Mouse (Mus musculus): Measurements from ENCODE around the gene Slc25a14.

Slc25a14 gene

GRCm38 (mm10) chrX:48623379-48624053, at the start of gene Slc25a14:
TSS of gene Slc25a14 (plus strand) at chrX:48623413.
- peak; percentile 60 to 77 for DNase-seq (ENCODE audit: low spot score in 2 of 2)

- no peak for DNase-seq (ENCODE audit: low spot score in 2 of 2)
These were observed 39.9 kb upstream of the Slc25a14 start for GRCm38 (mm10) chrX:48583332-48583731.

- DNase-seq (ENCODE audit: low spot score in 2 of 2), result no peak
These were observed 29.5 kb upstream of the Slc25a14 start for GRCm38 (mm10) chrX:48593721-48594098.

- peak; percentile 69 to 81 for DNase-seq (ENCODE audit: low spot score in 2 of 2)
These were observed 29.0 kb upstream of the Slc25a14 start, which contains the start of gene Zfp280c for GRCm38 (mm10) chrX:48594099-48594760. TSS of gene Zfp280c (minus strand) at chrX:48594504.

- no peak for DNase-seq (ENCODE audit: low spot score in 2 of 2)
These were observed 27.2 kb upstream of the Slc25a14 start for GRCm38 (mm10) chrX:48596053-48596452.

- no peak for DNase-seq (ENCODE audit: low spot score in 2 of 2)
These were observed 26.3 kb upstream of the Slc25a14 start for GRCm38 (mm10) chrX:48596906-48597305.

GRCm38 (mm10) chrX:48604872-48605271, 18.3 kb upstream of the Slc25a14 start:
- DNase-seq (ENCODE audit: low spot score in 2 of 2), result no peak

GRCm38 (mm10) chrX:48623049-48623378, 199 bp upstream of the Slc25a14 start:
- DNase-seq (ENCODE audit: low spot score in 2 of 2), result no peak

GRCm38 (mm10) chrX:48624054-48624420, 824 bp downstream of the Slc25a14 start:
- DNase-seq (ENCODE audit: low spot score in 2 of 2), result no peak

- DNase-seq (ENCODE audit: low spot score in 2 of 2), result no peak
These were observed 13.8 kb downstream of the Slc25a14 start for GRCm38 (mm10) chrX:48637032-48637431.

GRCm38 (mm10) chrX:48644122-48644521, 20.9 kb downstream of the Slc25a14 start:
- peak; percentile 18 to 65 for DNase-seq (ENCODE audit: low spot score in 2 of 2)

- no peak for DNase-seq (ENCODE audit: low spot score in 2 of 2)
These were observed 43.6 kb downstream of the Slc25a14 start for GRCm38 (mm10) chrX:48666807-48667206.

- DNase-seq (ENCODE audit: low spot score in 2 of 2), result no peak
These were observed 46.4 kb downstream of the Slc25a14 start for GRCm38 (mm10) chrX:48669588-48669987.

- no peak for DNase-seq (ENCODE audit: low spot score in 2 of 2)
These were observed 48.5 kb downstream of the Slc25a14 start for GRCm38 (mm10) chrX:48671714-48672113.

GRCm38 (mm10) chrX:48674171-48674570, 51.0 kb downstream of the Slc25a14 start, which contains the start of gene Gpr119:
TSS of gene Gpr119 (minus strand) at chrX:48674478.
- no peak for DNase-seq (ENCODE audit: low spot score in 2 of 2)

- peak; percentile 17 to 65 for DNase-seq (ENCODE audit: low spot score in 2 of 2)
These were observed 60.2 kb downstream of the Slc25a14 start for GRCm38 (mm10) chrX:48683451-48683850.

- no peak for DNase-seq (ENCODE audit: low spot score in 2 of 2)
These were observed 60.6 kb downstream of the Slc25a14 start for GRCm38 (mm10) chrX:48683857-48684256.

- peak in 1 of 2 experiments; percentile 10 for DNase-seq (ENCODE audit: low spot score in 2 of 2)
These were observed 71.2 kb downstream of the Slc25a14 start for GRCm38 (mm10) chrX:48694460-48694859.

GRCm38 (mm10) chrX:48694864-48695371, 71.7 kb downstream of the Slc25a14 start, which contains the start of gene Rbmx2:
TSS of gene Rbmx2 (plus strand) at chrX:48695004.
- DNase-seq (ENCODE audit: low spot score in 2 of 2), result peak; percentile 87 to 93

- DNase-seq (ENCODE audit: low spot score in 2 of 2), result no peak
These were observed 86.5 kb downstream of the Slc25a14 start for GRCm38 (mm10) chrX:48709701-48710100.
